Mouse (Mus musculus): ENCODE measurements around the gene Sox10. TPM values are rescaled to one million over a fixed set of nuclear protein-coding genes. Genes with fewer than 3 reads are reported as not detected.

The Sox10 gene
- polyA plus RNA-seq, 1 experiment: 80.8 TPM

GRCm38 (mm10) chr15:79130782-79131181, 34.3 kb downstream of the Sox10 start:
- peak overlapping the region; percentile 52 for H3K27ac ChIP-seq (ENCODE audit: insufficient read depth, low read length)
- no peaks in the 10 kb centered on the region for H3K27me3 ChIP-seq (ENCODE audit: control insufficient read depth, insufficient read depth, low read length)
- TF ChIP-seq CTCF (IDR thresholded peaks at IDR 0.05; ENCODE audit: borderline replicate concordance, insufficient read depth, low read depth, low read length) (no peak), POLR2A (IDR thresholded peaks at IDR 0.05; ENCODE audit: borderline replicate concordance, insufficient read depth, low read length) (no peak)
- no peak for DNase-seq
- H3K4me3 ChIP-seq (replicated peaks; ENCODE audit: insufficient read depth, low read depth, low read length): no peak overlapping the region
- WGBS: 77% methylated on average over 10 of the region's 10 CpGs
- H3K4me1 ChIP-seq (ENCODE audit: control insufficient read depth, insufficient read depth, low read length): peaks cover 21% of the 10 kb centered on the region

- DNase-seq: no peak
- WGBS: 82% methylated on average over 7 of the region's 7 CpGs
- no peaks in the 10 kb centered on the region for H3K27me3 ChIP-seq (ENCODE audit: control insufficient read depth, insufficient read depth, low read length)
- H3K27ac ChIP-seq (ENCODE audit: insufficient read depth, low read length): no peak overlapping the region
- no peak overlapping the region for H3K4me3 ChIP-seq (replicated peaks; ENCODE audit: insufficient read depth, low read depth, low read length)
- TF ChIP-seq CTCF (IDR thresholded peaks at IDR 0.05; ENCODE audit: borderline replicate concordance, insufficient read depth, low read depth, low read length): no peak
- no peak for TF ChIP-seq POLR2A (IDR thresholded peaks at IDR 0.05; ENCODE audit: borderline replicate concordance, insufficient read depth, low read length)
- peaks cover 21% of the 10 kb centered on the region for H3K4me1 ChIP-seq (ENCODE audit: control insufficient read depth, insufficient read depth, low read length)
These were observed 35.7 kb downstream of the Sox10 start for GRCm38 (mm10) chr15:79129311-79129710.

DNA sequence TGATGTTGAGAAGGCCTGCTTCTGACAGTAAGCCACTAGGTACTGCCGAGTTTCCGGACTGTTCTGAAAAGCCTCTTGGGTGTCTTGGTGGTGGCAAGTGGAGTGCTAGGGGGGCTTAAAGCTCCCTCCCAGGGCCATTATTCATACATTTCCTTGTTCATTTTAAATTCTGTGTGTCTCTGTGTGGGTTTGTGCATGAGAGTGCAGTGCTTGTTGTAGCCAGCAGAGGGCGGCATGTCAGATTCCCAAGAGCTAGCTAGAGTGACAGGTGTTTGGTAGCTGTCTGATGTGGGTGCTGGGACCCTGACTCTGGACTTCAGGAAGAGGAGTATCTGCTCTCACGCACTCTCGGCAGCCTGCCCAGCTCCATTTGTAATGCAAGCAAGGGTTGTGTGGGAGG, 36.8 kb downstream of the Sox10 start:
- no peak overlapping the region for H3K27ac ChIP-seq (ENCODE audit: insufficient read depth, low read length)
- 96% methylated on average over 5 of the region's 5 CpGs for WGBS
- H3K4me1 ChIP-seq (ENCODE audit: control insufficient read depth, insufficient read depth, low read length): peaks cover 21% of the 10 kb centered on the region
- no peak for DNase-seq
- H3K27me3 ChIP-seq (ENCODE audit: control insufficient read depth, insufficient read depth, low read length): no peaks in the 10 kb centered on the region
- no peak overlapping the region for H3K4me3 ChIP-seq (replicated peaks; ENCODE audit: insufficient read depth, low read depth, low read length)
- no peak for TF ChIP-seq POLR2A (IDR thresholded peaks at IDR 0.05; ENCODE audit: borderline replicate concordance, insufficient read depth, low read length)
- peak; percentile 41; the same call in 1 of the 2 replicates for TF ChIP-seq CTCF (IDR thresholded peaks at IDR 0.05; ENCODE audit: borderline replicate concordance, insufficient read depth, low read depth, low read length)

DNA sequence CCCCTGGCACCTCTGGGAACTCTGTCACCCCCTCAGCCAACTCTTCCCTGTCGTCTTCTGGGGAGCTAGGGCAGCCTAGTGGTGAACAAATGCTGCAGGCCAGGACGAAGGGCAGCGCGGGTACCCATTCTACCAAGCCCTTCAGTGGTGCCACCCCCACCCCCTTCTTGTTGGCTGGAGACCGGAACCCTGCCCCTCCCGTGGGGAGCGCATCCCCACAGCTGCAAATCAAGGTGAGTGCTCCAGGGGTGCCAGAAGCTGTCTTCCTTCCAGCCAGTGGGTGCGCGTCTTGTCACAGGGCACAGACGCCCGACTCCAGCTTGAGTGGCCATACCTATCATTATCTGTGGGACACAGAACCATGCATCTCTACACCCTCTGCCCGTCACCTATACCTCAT, 37.9 kb downstream of the Sox10 start:
- Histone ChIP-seq H3K27me3 (ENCODE audit: control insufficient read depth, insufficient read depth, low read length) (no peaks in the 10 kb centered on the region), H3K4me3 (replicated peaks; ENCODE audit: insufficient read depth, low read depth, low read length) (no peak overlapping the region), H3K4me1 (ENCODE audit: control insufficient read depth, insufficient read depth, low read length) (peaks cover 14% of the 10 kb centered on the region), H3K27ac (ENCODE audit: insufficient read depth, low read length) (no peak overlapping the region)
- 92% methylated on average over 12 of the region's 12 CpGs for WGBS
- TF ChIP-seq POLR2A (IDR thresholded peaks at IDR 0.05; ENCODE audit: borderline replicate concordance, insufficient read depth, low read length) (no peak), CTCF (IDR thresholded peaks at IDR 0.05; ENCODE audit: borderline replicate concordance, insufficient read depth, low read depth, low read length) (no peak)
- DNase-seq: no peak

DNA sequence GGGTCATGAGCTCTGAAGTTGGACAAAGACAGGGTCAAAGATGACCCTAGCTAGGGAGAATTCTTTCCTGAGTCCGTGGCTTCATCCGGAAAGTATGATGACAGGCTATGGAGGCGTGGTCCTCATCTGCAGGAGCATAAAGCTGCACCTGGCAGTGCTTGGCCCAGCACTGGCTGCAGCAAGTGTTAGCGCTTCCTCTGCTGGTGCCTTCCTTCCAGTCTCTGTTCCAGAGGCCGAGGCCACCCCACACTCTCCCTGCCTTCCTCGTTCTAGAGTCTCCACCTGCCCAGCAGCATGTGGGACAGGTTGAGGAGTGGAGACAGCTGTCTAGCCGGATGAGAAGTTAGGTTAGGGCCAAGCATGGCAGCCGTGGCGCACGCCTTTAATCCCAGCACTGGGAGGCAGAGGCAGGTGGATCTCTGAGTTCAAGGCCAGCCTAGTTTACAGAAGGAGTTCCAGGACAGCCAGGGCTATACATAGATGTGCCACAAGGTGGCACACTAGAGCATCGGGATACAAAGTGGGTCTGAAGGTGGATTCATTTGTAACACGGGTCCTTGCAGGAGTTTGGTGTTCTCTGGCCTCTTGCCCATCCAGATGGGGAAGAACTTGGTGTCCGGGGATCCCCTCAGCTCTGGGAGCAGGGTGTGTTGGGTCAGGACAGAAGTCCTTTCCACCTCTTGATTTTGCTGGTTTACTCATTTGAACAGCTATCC, 38.7 kb downstream of the Sox10 start:
- TF ChIP-seq POLR2A (IDR thresholded peaks at IDR 0.05; ENCODE audit: borderline replicate concordance, insufficient read depth, low read length) (no peak), CTCF (IDR thresholded peaks at IDR 0.05; ENCODE audit: borderline replicate concordance, insufficient read depth, low read depth, low read length) (peak; percentile 66; the same call in 1 of the 2 replicates)
- 78% methylated on average over 13 of the region's 13 CpGs for WGBS
- Histone ChIP-seq H3K4me3 (replicated peaks; ENCODE audit: insufficient read depth, low read depth, low read length) (no peak overlapping the region), H3K4me1 (ENCODE audit: control insufficient read depth, insufficient read depth, low read length) (peaks cover 8% of the 10 kb centered on the region), H3K27me3 (ENCODE audit: control insufficient read depth, insufficient read depth, low read length) (no peaks in the 10 kb centered on the region), H3K27ac (ENCODE audit: insufficient read depth, low read length) (no peak overlapping the region)
- DNase-seq: peak; percentile 41 to 69

DNA sequence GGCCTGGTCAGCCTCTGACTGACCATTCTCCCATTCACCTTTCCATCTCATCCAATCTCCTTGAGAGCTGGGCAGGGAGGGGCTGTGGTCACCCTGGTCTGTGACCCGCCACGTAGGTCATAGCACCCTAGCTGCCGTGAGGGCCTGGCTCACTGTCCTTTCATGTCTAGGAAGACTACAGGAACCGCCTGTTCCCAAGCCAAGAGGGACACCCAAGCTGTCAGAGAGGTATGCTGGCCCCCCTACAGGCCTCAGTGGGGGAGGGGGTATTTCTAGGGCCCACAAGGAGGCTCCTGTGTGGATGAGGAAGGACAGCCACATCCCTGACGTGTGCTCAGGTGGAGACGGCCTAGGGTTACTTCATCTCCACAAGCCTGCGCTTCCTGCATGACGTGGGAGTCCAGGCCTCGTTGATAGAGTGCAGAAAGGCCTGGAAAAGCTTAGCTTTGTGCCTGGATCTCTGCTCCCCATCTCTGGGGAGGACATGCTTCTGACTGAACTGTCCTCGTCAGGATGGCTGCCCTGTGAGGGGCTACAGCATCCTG, 40.6 kb downstream of the Sox10 start:
- no peak overlapping the region for H3K27ac ChIP-seq (ENCODE audit: insufficient read depth, low read length)
- no peaks in the 10 kb centered on the region for H3K27me3 ChIP-seq (ENCODE audit: control insufficient read depth, insufficient read depth, low read length)
- TF ChIP-seq POLR2A (IDR thresholded peaks at IDR 0.05; ENCODE audit: borderline replicate concordance, insufficient read depth, low read length) (no peak), CTCF (IDR thresholded peaks at IDR 0.05; ENCODE audit: borderline replicate concordance, insufficient read depth, low read depth, low read length) (no peak)
- DNase-seq: no peak
- no peak overlapping the region for H3K4me3 ChIP-seq (replicated peaks; ENCODE audit: insufficient read depth, low read depth, low read length)
- no peaks in the 10 kb centered on the region for H3K4me1 ChIP-seq (ENCODE audit: control insufficient read depth, insufficient read depth, low read length)
- 81% methylated on average over 10 of the region's 10 CpGs for WGBS

DNA sequence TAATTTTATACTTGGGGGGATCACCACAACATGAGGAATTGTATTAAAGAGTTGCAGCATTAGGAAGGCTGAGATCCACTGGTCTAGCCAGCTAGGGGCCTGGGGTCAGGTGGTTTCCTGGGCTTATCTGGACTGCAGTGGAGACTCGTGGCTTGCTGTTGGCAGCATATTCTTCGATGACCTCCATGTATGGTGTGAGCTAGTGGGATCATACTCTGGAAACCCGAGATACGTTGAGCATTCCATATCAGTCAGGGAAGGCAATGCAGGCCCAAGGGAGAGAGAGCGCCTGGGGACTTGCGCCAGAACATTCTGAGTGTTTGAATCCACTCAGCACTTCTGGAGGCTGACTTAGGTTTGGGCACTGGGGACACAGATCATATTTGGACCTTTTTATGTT, 41.3 kb downstream of the Sox10 start:
- no peak for DNase-seq
- 86% methylated on average over 6 of the region's 6 CpGs for WGBS
- no peak overlapping the region for H3K4me3 ChIP-seq (replicated peaks; ENCODE audit: insufficient read depth, low read depth, low read length)
- no peaks in the 10 kb centered on the region for H3K27me3 ChIP-seq (ENCODE audit: control insufficient read depth, insufficient read depth, low read length)
- TF ChIP-seq POLR2A (IDR thresholded peaks at IDR 0.05; ENCODE audit: borderline replicate concordance, insufficient read depth, low read length): no peak
- TF ChIP-seq CTCF (IDR thresholded peaks at IDR 0.05; ENCODE audit: borderline replicate concordance, insufficient read depth, low read depth, low read length): no peak
- H3K27ac ChIP-seq (ENCODE audit: insufficient read depth, low read length): no peak overlapping the region
- no peaks in the 10 kb centered on the region for H3K4me1 ChIP-seq (ENCODE audit: control insufficient read depth, insufficient read depth, low read length)

GRCm38 (mm10) chr15:79122546-79122945, 42.5 kb downstream of the Sox10 start:
- no peak overlapping the region for H3K27ac ChIP-seq (ENCODE audit: insufficient read depth, low read length)
- no peaks in the 10 kb centered on the region for H3K27me3 ChIP-seq (ENCODE audit: control insufficient read depth, insufficient read depth, low read length)
- TF ChIP-seq CTCF (IDR thresholded peaks at IDR 0.05; ENCODE audit: borderline replicate concordance, insufficient read depth, low read depth, low read length): no peak
- TF ChIP-seq POLR2A (IDR thresholded peaks at IDR 0.05; ENCODE audit: borderline replicate concordance, insufficient read depth, low read length): no peak
- H3K4me3 ChIP-seq (replicated peaks; ENCODE audit: insufficient read depth, low read depth, low read length): no peak overlapping the region
- no peak for DNase-seq
- WGBS: 76% methylated on average over 13 of the region's 13 CpGs
- H3K4me1 ChIP-seq (ENCODE audit: control insufficient read depth, insufficient read depth, low read length): no peaks in the 10 kb centered on the region

All from cerebellum, adult 2 months (tissue).